Mouse (Mus musculus) cerebellum, adult 2 months (tissue): ENCODE data around the gene Zfp93. TPM values are rescaled to one million over a fixed set of nuclear protein-coding genes. Genes with fewer than 3 reads are reported as not detected.

ENCODE experiments used
- DNase-seq, 2 experiments: peaks; one replicate each; pipeline ENCODE4 v3.0.0; 2021
- H3K27ac ChIP-seq: fragments of 200-500 bp; 2 replicates; pipeline ENCODE4 v1.5.1; 2012; ENCODE audit warnings: low read length, control low read depth, inconsistent platforms; ENCODE audit not compliant: insufficient read depth
- H3K27me3 ChIP-seq: fragments of 200-500 bp; 2 replicates; pipeline ENCODE4 v1.6.1; 2012; ENCODE audit warnings: inconsistent platforms, mild to moderate bottlenecking, low read length, moderate library complexity; ENCODE audit not compliant: control insufficient read depth, insufficient read depth
- H3K4me1 ChIP-seq: fragments of 200-500 bp; 2 replicates; pipeline ENCODE4 v1.6.1; 2011; ENCODE audit warnings: low read length; ENCODE audit not compliant: control insufficient read depth, insufficient read depth
- H3K4me3 ChIP-seq: fragments of 200-500 bp; replicated peaks from 2 replicates; pipeline ENCODE3; 2011; ENCODE audit warnings: mild to moderate bottlenecking, low read depth, low read length, control low read depth; ENCODE audit not compliant: insufficient read depth
- CTCF ChIP-seq: fragments of 200-500 bp; IDR thresholded peaks from 2 replicates; pipeline ENCODE4 v1.5.1; 2011; ENCODE audit warnings: low read depth, mild to moderate bottlenecking, control low read depth, low read length, moderate library complexity, borderline replicate concordance; ENCODE audit not compliant: insufficient read depth
- POLR2A ChIP-seq: fragments of 200-500 bp; IDR thresholded peaks from 2 replicates; pipeline ENCODE4 v1.6.1; 2011; ENCODE audit warnings: low read length, control low read depth, borderline replicate concordance; ENCODE audit not compliant: insufficient read depth
- WGBS: fragments of 180-500 bp; shearing (Covaris S2); methylation state at CpG from one replicate; pipeline ENCODE4 v1.1.7; 2018; 5-methylcytosine and 5-hydroxymethylcytosine counted together
- polyA plus RNA-seq: library from polyadenylated mRNA; depleted of rRNA; stranded (reverse); fragments of >200 nt; gene quantifications from 2 replicates; pipeline ENCODE4 v1.2.3, GENCODE M21; 2012; rRNA removed

Gene Zfp93
- 8.8 and 9.2 TPM in 2 replicates for polyA plus RNA-seq

- 1% methylated on average over 12 of the region's 12 CpGs for WGBS
- H3K27me3 ChIP-seq = no peaks in the 10 kb centered on the region
- peak within 1 kb of the TSS; percentile 77 for H3K27ac ChIP-seq
- peak; percentile 90; the same call in 1 of the 2 replicates for TF ChIP-seq POLR2A
- TF ChIP-seq CTCF = no peak
- peak; percentile 85 to 93 for DNase-seq
- H3K4me1 ChIP-seq = no peaks in the 10 kb centered on the region; the same call in 1 of the 2 replicates
- peak within 1 kb of the TSS; percentile 70 for H3K4me3 ChIP-seq
These were observed at the start of gene Zfp93 for GRCm38 (mm10) chr7:24270288-24270672. Gene Zfp93, plus strand, starts transcription at chr7:24270420.

- Histone ChIP-seq H3K4me3 (peak within 1 kb of the TSS; percentile 97), H3K27ac (no peak within 1 kb of the TSS), H3K4me1 (no peaks in the 10 kb centered on the region), H3K27me3 (no peaks in the 10 kb centered on the region)
- WGBS = 7% methylated on average over 28 of the region's 28 CpGs
- DNase-seq = peak; percentile 76 to 78
- TF ChIP-seq POLR2A (peak; percentile 53; the same call in 1 of the 2 replicates), CTCF (no peak)
These were observed 33.0 kb upstream of the Zfp93 start, which contains the start of gene Zfp109 for GRCm38 (mm10) chr7:24237040-24237791. Gene Zfp109, minus strand, starts transcription at chr7:24237560.

GRCm38 (mm10) chr7:24253779-24254615, 16.2 kb upstream of the Zfp93 start:
- H3K27me3 ChIP-seq = no peaks in the 10 kb centered on the region
- WGBS = 57% methylated on average over 9 of the region's 9 CpGs

GRCm38 (mm10) chr7:24254633-24255474, 15.4 kb upstream of the Zfp93 start, which contains the start of gene Zfp108:
Gene Zfp108, plus strand, starts transcription at chr7:24254794.
- H3K27ac ChIP-seq = peak within 1 kb of the TSS; percentile 75
- H3K4me3 ChIP-seq = peak within 1 kb of the TSS; percentile 79
- WGBS = 14% methylated on average over 21 of the region's 21 CpGs
- TF ChIP-seq POLR2A (peak; percentile 85), CTCF (no peak)
- 0 out of 2 replicates have a peak, but pooled peaks cover 3% of the 10 kb centered on the region for H3K4me1 ChIP-seq
- no peaks in the 10 kb centered on the region for H3K27me3 ChIP-seq
- peak; percentile 88 to 93 for DNase-seq

More at GRCm38 (mm10) chr7:24253779-24254615, 16.2 kb upstream of the Zfp93 start:
- no peak for TF ChIP-seq POLR2A
- no peak for TF ChIP-seq CTCF
- Histone ChIP-seq H3K4me3 (no peak overlapping the region), H3K4me1 (0 out of 2 replicates have a peak, but pooled peaks cover 3% of the 10 kb centered on the region), H3K27ac (no peak overlapping the region)
- DNase-seq = peak in 1 of 2 experiments; percentile 30

GRCm38 (mm10) chr7:24259306-24259999, 10.8 kb upstream of the Zfp93 start:
- no peak for DNase-seq
- TF ChIP-seq POLR2A = no peak
- TF ChIP-seq CTCF = no peak
- Histone ChIP-seq H3K4me3 (no peak overlapping the region), H3K27ac (no peak overlapping the region), H3K27me3 (no peaks in the 10 kb centered on the region), H3K4me1 (0 out of 2 replicates have a peak, but pooled peaks cover 3% of the 10 kb centered on the region)
- 86% methylated on average over 13 of the region's 13 CpGs for WGBS

- H3K27ac ChIP-seq = no peak overlapping the region
- TF ChIP-seq CTCF (no peak), POLR2A (no peak)
- 85% methylated on average over 4 of the region's 4 CpGs for WGBS
- 0 out of 2 replicates have a peak, but pooled peaks cover 3% of the 10 kb centered on the region for H3K4me1 ChIP-seq
- no peaks in the 10 kb centered on the region for H3K27me3 ChIP-seq
- H3K4me3 ChIP-seq = no peak overlapping the region
- DNase-seq = no peak
These were observed 10.3 kb upstream of the Zfp93 start for GRCm38 (mm10) chr7:24260000-24260312.
